Mouse (Mus musculus): ENCODE data around the gene Nectin2.
"Not testable (repeated sequence)": the region's sequence is repeated elsewhere in the genome, so short reads cannot be mapped to it uniquely, and the experiment has no call there.

The Nectin2 gene

DNA sequence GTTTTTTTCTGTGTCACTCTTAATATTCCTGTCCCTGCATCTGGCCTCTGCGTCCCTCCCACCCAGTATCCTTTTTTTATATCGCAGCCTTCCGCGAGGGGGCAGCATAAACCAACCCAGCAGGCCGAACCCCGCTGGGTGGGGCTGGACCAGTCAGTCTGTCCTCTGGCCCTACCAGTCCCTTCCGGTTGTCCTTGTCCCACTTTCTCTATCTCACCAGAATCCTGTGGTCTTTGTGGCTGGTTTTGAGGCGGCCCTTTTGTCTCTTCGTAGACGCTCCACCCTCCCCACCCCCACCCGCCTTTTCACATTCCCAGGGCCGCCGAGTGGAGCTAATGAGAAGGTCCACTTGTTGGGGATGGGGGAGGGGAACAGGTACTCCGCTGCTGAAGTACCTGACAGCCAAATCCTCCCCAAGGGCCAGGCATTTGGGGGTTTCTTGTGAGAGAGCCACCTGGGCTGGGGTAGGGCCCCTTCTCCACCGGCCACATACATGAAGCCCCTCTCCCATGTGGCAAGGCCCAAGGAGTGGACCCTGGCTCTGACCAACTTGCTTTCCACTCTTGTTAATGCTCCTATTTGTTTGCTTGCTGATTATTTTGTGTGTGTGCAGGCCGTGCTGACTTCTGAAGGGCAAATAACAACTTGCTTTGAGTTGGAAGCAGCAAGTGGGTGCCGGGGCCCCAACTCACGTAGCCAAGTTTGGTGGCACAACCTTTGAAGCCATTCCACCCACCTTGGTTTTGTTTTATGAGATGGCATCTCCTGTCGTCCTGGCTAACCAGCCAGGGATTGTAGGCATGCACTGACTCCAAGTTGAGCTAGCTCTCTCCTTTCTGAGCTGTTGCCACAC is at the start of gene Nectin2:
Gene Nectin2 (minus strand): TSS at position 267 of the 853 bp plus-strand sequence.
- DNase-seq (ENCODE audit: low spot score in 2 of 2), result peak; percentile 79 to 86

DNA sequence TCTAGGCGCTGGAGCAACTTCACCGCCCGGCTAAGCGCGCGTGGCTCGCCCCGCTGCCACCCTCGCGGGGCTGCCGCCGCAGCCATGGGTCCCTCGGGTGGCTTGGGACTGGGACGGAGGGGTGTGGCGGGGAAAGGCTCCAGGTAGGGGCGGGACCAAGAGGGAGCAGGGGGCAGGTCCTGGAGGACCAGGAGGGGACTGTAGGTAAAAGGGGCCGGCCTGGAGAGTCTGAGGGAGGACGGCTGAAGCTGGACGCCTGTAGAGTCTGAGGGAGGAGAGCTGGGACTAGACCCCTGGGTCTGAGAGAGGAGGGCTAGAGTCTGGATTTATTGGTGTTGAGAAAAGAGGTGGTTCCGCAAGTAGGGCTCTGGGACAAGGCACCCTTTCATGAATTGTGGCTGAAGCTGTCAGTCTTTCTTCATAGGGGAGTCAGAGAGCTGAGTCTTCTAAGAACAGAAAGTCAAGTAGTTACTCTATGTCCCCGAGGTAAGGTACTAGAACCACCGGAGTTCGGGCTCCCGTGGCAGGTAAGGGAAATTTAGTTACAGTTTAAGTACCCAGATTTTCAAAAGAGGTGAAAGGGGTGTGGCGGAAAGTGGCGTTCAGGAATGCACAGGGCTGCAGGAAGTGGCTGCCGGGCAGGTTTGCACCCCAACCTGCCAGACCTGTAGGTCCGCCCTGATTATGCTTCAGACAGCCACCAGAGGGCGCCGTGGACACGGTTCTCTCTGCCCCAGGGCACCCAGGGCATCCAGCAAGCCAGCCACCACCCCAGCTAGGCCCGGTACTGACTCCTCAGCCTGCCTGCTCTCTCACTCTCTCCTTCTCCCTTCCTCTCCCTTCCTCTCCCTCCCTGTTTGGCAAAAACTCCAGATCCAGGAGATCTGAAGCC is 46.7 kb upstream of the Nectin2 start, which contains the start of gene Cblc:
Gene Cblc (minus strand): TSS at position 113 of the 892 bp plus-strand sequence.
- DNase-seq (ENCODE audit: low spot score in 2 of 2), result peak in 1 of 2 experiments; percentile 50

DNA sequence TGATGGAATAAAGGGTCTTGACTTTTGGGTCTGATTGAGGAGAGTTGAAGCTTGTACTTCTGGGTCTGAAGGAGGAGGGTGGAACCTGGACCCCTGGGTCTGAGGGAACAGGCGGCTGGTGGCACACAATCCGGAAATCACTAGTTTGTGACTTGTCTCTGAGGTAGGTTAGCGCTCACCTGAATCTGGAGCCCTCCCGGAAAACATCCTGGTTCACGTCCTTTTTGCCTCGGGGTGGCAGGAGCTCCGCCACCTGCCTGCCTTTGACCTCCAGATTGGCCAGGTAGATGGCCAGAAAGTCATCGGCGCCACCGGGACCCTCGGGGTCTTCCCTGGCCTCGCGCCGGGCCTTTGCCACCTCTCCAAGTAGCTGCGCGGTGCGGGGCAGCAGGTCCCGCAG is 46.0 kb upstream of the Nectin2 start:
- no peak for DNase-seq (ENCODE audit: low spot score in 2 of 2)

DNA sequence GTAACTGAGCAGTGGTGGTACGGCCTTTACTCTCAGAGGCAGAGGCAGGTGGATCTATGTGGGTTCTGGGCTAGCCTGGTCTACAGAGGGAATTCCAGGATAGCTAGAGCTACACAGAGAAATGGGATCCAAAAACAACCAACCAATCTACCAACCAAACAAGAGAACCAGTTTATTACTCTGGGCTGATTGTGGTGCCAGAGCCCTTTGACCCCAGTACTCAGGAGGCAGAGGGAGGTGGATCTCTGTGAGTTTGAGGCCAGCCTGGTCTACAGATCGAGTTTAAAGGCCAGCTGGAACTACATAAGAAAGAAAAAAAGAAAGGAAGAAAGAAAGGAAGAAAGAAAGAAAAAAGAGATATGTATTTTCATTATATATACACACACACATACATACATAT is 45.0 kb upstream of the Nectin2 start:
- DNase-seq (ENCODE audit: low spot score in 2 of 2), result no peak

DNA sequence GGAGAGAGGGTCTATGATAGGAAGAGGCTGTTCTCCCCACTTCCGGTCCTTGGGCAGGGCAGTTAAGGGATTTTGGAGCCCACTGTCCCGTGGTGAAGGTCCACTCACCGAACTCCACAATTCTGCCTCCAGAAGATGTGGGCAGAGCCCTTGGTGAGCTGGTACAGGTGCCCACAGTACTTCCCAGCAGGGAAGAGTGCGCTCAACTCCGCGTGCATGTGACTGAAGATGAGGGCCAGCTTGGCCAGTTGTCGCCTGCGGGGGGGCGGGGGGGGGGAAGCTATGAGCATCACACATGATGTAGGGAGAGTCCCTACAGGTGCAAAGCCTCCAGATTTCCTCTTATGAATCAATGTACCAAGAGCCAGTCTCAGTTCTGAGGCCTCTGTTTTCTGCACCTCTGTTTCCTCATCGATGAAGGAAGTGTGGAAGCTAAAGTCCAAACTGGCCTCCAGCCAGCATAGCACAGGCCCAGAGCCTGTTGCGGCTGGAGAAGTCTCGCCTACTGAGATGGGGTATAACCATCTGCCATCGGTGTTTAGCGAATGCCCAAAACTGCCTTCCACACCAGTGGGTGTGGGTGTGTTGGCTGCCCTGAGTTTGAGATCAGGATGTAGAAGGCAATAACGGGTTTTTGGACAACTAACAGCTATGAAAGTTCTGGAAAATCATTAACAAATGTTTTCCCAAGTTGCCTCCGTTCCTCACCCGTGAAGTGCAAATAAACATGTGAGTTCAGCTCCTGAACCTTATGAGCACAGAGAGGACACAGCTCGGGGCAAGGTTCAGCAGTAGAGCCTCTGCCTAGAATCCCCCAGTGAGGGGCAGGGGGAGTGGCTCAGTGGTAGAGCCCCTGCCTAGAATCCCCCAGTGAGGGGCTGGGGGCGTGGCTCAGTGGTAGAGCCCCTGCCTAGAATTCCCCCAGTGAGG is 42.7 kb upstream of the Nectin2 start:
- no peak for DNase-seq (ENCODE audit: low spot score in 2 of 2)

DNA sequence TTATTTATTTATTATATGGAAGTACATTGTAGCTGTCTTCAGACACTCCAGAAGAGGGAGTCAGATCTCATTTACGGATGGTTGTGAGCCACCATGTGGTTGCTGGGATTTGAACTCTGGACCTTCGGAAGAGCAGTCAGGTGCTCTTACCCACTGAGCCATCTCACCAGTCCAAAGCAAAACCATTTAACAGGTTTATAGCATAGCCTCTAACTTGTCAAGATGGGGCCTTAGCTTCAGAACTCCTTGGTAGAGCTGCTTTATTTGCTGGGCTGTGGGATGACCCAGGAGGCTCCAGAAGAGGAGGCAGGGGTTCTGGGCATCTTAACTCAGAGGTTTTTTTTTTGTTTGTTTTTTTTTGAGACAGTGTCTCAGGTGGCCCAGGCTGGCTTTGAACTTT is 41.2 kb upstream of the Nectin2 start:
- not testable (repeated sequence) for DNase-seq (ENCODE audit: low spot score in 2 of 2)

DNA sequence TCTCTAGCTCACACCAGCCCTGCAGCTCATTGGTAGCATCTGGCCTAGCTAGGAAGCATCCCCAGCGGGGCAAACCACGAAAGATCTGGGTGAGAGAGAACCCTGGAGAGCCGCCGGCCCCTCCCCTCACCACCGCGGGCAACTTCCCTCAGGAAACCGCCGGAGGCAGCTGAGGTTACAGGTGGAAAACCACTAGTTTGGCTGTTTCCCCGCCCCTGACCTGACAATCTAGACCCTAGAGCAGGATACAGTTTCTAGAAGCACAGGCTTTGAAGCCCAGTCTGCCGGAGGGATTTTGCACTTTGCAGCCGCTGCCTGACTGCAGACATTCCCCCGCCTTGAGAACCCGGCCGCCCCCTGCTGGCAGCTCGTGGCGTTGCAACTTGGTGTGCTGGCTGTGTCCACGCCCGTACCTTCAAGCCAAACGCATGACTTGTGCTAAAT is 39.6 kb upstream of the Nectin2 start:
- peak; percentile 57 to 84 for DNase-seq (ENCODE audit: low spot score in 2 of 2)

DNA sequence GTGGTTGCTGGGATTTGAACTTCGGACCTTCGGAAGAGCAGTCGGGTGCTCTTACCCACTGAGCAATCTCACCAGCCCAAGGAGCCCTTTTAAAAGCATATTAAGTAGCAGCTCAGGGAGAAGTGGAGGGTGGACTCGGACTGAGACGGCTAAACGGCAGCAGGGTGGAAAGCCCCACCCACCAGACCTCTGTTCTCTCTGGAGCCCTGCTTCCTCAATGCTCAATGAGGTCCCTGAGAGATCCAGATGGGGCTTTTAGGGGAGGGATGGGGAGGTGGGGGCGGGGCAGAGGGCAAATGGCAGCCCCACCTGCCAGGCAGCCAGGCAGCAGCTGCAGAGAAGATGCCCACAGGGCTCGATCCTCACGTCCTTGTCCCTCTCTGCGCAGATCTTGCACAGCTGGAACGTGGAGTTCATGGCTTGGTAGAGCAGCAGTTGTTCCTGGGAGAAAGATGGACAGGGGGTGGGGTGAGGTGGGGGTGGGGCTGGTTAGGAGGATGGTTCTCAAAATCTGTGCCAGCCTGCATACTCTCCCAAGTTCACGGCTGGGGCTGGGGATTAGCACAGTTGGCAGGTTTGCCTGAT is 35.7 kb upstream of the Nectin2 start:
- no peak for DNase-seq (ENCODE audit: low spot score in 2 of 2)

DNA sequence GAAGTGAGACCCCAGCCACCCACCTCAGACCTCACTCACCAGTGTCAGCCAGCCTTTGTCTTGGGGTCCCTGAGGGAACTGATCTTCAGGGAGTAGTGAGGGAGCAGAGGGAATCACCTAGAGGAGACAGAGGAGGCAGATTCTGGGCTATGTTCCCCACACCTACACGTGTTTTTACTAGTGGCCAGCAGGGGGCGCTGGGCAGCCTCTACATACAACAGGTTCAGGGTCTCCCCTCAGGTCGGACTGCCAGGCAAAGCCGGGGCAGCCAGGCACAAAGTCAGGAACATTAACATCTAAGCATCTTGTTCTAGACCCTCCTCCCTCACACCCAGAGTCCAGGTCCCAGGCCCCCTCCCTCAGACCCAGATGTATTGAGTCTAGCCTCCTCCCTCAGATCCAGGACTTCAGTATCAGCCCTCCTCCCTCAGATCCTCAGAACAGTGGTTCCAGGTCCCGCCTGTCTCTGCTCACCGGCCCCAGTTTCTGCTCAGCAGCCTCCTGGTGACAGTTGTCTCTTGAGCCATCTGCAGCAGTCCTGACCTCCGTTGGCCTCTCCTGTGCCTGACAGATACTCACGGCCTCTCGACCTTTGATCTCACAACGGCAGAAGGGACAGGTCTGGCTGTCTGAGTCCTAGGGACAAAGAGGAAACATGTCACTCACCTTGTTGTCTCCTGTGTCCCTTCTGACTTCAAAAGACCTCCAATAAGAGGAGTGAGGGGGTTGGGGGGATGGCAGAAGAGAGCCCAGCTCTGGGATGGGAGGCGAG is 34.7 kb upstream of the Nectin2 start:
- DNase-seq (ENCODE audit: low spot score in 2 of 2), result no peak

DNA sequence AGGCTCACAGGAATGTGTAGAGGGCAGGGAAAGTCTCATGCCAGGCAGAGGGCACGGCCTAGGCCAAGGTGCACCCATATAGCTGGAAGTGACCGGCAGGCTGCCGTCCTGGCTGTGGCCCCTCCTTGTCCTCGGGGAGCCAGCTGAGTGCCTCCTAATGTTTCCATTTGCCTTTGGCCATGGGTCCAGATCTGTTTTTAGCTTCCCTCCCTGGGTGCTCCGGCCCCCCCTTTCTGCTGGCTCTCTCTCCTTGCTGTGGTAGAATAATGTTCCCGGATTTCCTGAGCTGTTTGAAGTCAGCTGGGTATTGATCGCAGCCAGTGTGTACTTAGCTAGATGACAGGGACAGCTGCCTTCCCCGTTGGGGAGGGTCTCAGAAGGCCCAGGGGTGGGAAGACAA is 33.3 kb upstream of the Nectin2 start:
- no peak for DNase-seq (ENCODE audit: low spot score in 2 of 2)

DNA sequence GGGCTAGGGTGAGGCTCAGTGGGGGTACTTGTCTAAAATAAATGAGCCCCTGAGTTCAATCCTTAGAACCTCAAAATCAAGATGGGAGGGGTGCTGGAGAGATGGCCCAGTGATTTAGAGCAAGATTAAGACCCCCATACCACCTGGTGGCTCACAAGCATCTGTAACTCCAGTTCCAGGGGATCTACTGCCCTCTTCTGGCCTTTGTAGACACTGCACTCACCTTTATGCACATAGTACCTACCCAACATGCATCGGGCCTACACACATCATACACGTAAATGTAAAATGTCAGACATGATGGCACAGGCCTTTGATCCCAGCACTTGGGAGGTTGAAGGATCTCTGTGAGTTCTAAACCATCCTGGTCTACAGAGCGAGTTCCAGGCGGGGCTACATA is 32.4 kb upstream of the Nectin2 start:
- DNase-seq (ENCODE audit: low spot score in 2 of 2), result no peak

DNA sequence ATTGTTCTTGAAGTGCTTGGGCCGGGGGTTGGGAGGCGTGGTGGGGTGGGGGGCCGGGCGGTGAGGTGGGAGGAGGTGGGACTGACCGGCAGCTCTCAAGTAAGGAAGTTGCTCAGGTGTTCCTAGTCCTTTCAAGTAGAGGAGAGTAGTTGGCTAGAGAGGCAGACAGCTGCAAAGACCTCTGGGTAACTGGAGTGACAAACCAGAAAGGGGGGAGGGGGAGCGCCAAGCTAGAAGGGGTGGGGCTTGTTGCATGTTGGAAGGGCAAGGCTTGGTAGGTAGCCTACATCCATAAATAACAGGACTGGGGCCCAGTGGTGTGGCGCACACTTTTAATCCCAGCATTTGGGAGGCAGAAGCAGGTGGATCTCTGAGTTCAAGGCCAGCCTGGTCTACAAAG is 31.5 kb upstream of the Nectin2 start:
- DNase-seq (ENCODE audit: low spot score in 2 of 2), result no peak

DNA sequence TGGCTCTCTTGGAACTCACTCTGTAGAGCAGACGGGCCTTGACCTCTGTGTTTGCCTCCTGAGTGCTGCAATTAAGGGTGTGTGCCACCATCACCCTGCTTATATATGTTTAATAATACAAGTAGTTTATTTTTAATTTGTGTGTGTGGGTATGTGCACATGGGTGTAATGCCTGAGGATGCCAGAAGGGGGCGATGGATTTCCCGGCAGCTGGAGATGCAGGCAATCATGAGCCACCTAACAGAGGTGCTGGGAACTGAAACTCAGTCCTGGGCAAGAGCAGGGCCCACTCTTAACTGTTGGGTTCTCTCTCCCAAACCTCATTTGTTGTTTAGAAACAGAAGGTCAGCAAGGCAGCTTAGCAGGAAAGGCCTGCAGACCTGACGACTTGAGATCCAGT is 29.6 kb upstream of the Nectin2 start:
- DNase-seq (ENCODE audit: low spot score in 2 of 2), result no peak

DNA sequence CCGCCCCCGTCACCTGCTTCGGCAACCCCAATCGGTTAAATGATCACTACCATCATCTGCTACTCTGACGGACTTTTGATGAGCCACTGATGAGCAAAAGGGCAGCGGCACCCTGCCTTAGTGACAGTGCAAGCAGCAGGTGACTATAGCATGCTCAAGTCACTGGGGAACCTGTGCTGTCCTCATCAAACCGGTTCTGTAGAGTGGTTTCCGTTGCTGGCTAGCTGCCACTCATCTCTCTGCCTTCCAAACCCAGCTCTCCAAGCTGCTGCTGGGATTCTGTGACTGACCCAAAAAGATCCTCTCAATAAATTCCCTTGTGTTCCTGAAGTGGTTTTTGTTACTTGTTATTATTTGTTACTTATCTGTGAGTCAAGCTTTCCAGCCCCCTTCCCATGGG is 28.4 kb upstream of the Nectin2 start:
- no peak for DNase-seq (ENCODE audit: low spot score in 2 of 2)

DNA sequence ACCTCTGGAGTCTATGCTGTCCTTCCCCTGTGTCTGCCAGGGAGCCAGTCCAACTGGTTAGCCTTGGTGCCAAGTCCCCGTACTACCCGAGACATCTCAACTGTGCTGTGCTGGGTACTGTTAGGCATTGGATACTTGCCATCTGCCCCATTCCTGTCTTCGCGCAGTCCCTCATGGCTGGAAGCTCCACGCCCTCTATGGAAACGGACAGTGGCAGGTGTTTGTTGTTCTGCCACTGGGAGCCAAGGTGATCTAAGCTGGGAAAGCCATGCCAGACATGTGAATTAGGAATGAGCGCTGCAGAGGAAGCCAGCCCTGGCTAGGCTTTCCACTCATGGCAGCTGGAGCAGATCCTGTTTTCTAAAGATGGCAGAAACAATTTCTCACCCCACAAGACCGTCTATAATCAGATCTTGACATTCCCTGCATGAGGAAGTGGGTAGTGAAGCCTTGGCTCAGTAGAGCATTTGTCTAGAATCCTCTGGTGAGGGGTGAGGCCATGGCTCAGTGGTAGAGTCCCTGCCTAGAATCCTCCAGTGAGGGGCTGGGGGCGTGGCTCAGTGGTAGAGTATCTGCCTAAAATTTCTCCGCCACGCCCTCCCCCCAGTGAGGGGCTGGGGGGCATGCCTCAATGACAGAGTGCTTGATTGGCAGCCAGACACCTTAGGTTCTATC is 26.9 kb upstream of the Nectin2 start:
- DNase-seq (ENCODE audit: low spot score in 2 of 2), result no peak

DNA sequence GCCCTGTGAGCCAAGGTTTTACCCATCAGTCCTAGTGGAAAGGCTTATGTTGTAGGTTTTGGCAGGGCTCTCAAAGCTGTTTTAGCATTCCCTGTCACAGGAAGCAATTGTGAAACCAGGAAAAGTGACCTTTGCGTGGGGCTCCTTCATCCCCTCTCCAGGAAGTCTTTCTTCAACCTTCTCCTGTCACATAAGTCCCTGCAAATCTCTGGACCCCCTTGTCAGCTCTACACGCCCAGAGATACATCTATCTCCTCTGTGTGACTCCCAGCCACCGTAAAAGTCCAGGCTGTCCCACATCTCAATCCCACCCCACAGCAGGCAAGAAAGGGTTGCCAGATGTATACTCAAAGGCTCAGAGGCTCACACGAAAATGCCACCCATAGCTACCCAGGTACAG is 21.4 kb upstream of the Nectin2 start:
- no peak for DNase-seq (ENCODE audit: low spot score in 2 of 2)

DNA sequence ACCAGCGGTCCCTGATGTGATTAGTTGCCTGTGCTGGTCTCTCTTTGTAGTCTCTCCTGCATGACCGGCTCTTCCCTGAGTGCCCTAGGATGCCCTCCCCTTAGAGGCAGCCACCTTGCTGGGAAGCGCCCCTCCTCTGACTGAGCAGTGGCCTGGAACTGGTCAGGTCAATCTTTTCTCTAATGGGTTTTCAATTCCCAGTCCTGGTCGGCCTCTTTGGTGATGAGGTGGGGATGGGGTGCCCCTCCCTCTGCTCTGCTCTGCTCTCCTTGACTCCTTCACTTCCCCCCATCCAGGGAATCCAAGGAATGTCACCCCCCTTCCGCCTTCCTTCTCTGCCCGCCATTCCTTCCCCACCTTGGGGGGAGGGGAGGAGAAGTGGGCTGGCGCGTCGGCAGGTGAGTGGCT is 20.7 kb upstream of the Nectin2 start, which contains the start of gene Bcam:
Gene Bcam (minus strand): TSS at position 33 of the 408 bp plus-strand sequence.
- no peak for DNase-seq (ENCODE audit: low spot score in 2 of 2)

DNA sequence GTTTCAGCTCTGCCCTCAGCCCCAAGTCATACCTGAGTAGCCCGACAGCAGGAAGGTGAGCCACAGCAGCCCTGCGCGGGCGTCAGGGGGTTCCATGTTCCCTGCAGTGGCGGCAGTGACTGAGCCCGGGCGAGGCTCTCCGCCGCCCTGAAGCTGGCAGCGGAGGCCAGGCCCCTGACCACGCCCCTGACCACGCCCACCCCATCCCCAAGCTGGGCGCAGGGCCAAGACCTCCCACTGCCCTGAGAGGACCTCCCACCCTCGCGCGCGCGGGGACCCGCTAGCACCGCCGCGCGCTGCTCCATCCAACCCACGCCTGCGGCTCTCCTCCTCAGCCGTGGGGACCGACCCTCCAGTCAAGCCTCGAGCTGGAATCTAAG is 20.1 kb upstream of the Nectin2 start:
- DNase-seq (ENCODE audit: low spot score in 2 of 2), result peak in 1 of 2 experiments; percentile 64

All from frontal cortex, postnatal 10 days (tissue).